9 mouse cellular contexts compared by ENCODE assay signal in the genomic region with DNA sequence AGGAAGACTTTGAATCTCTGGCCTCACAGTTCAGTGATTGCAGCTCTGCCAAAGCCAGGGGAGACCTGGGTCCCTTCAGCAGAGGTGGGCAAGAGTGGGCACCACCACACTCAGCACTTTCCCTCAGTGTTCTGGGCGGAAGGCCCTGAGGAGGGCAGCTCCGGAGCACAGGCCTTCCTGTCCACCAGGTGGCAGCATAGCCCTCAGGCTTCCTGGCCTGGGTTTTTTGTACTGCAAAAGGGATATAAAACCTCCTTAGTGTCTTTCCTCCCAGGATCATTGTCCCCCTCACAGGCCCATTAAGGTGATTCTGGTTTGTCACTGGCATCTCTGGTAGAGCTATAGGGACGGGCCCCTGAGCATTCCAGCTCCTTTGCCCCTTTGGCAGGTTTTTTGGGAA. TPM values are rescaled to one million over a fixed set of nuclear protein-coding genes. Genes with fewer than 3 reads are reported as not detected.
DNase-seq lines count a peak whose midpoint lies in the region; ATAC-seq and TF ChIP-seq lines count a peak whose summit lies in the region.
"Had no signal": no experiment of that assay in that cellular context is flagged by ENCODE, and none has a peak within 500 bp of the region (broad histone marks: within the 10 kb centered on the region; RNA-seq: fewer than 3 reads in every experiment).

No protein-coding gene starts in this region.

- 0 out of 2 replicates have a peak overlapping the region, but pooled peaks have one; percentile 5 for H3K9ac ChIP-seq in forebrain, embryonic 12.5 days
- H3K9ac ChIP-seq in hindbrain, embryonic 15.5 days = no peak overlapping the region
- H3K9ac ChIP-seq in midbrain, postnatal 0 days (replicated peaks; ENCODE audit: low read length, poor library complexity, severe bottlenecking) = no peak overlapping the region; the same call in 1 of the 2 replicates
- H3K9ac ChIP-seq: lung, embryonic 15.5 days had no signal

- 41% methylated on average over 3 of the region's 3 CpGs for WGBS in kidney, adult 2 months
- 52% methylated on average over 3 of the region's 3 CpGs for WGBS in forebrain, embryonic 12.5 days
- 56% methylated on average over 3 of the region's 3 CpGs for WGBS in hindbrain, embryonic 15.5 days
- 56% methylated on average over 3 of the region's 3 CpGs for WGBS in midbrain, postnatal 0 days

- TF ChIP-seq POLR2A in kidney, adult 2 months (IDR thresholded peaks at IDR 0.05; ENCODE audit: low read depth, low read length) = no peak

- intact Hi-C loops in left cerebral cortex, postnatal 4 days (cut with DNase I) = no loop called here

- TF ChIP-seq CTCF in kidney, adult 2 months (conservative IDR thresholded peaks at IDR 0.05; ENCODE audit: insufficient read depth, insufficient read length, low read depth, low read length) = peak; percentile 81
- peak; percentile 87 for TF ChIP-seq CTCF in midbrain, postnatal 0 days (IDR thresholded peaks at IDR 0.05)

- H3K4me3 ChIP-seq in kidney, adult 2 months (ENCODE audit: insufficient read depth, low read depth, low read length) = no peak overlapping the region
- no peak overlapping the region for H3K4me3 ChIP-seq in forebrain, embryonic 12.5 days (replicated peaks)
- H3K4me3 ChIP-seq in hindbrain, embryonic 15.5 days = no peak overlapping the region
- no peak overlapping the region for H3K4me3 ChIP-seq in midbrain, postnatal 0 days (ENCODE audit: low read depth, low read length)
- H3K4me3 ChIP-seq: lung, embryonic 15.5 days had no signal

- DNase-seq in kidney, adult 2 months = peak; percentile 53
- DNase-seq in kidney, adult 11 months = no peak
- peak; percentile 84 for DNase-seq in adrenal gland, postnatal 14 days
- DNase-seq in left cerebral cortex, postnatal 4 days = peak; percentile 80
- DNase-seq in midbrain, postnatal 0 days (ENCODE audit: low spot score) = peak; percentile 82
- DNase-seq in splenic B cell, adult 2 months (ENCODE audit: low read depth, low spot score) = peak; percentile 64

- H3K27me3 ChIP-seq in kidney, adult 2 months (replicated peaks; ENCODE audit: control insufficient read depth, insufficient read depth, low read length) = no peaks in the 10 kb centered on the region
- H3K27me3 ChIP-seq in forebrain, embryonic 12.5 days = no peaks in the 10 kb centered on the region
- no peaks in the 10 kb centered on the region for H3K27me3 ChIP-seq in hindbrain, embryonic 15.5 days
- H3K27me3 ChIP-seq in midbrain, postnatal 0 days (ENCODE audit: insufficient read depth, low read length) = no peaks in the 10 kb centered on the region
- no peaks in the 10 kb centered on the region for H3K27me3 ChIP-seq in splenic B cell, adult 2 months (ENCODE audit: control insufficient read depth, insufficient read depth, low read length, poor library complexity, severe bottlenecking)
- H3K27me3 ChIP-seq: lung, embryonic 15.5 days had no signal

- no peaks in the 10 kb centered on the region for H3K9me3 ChIP-seq in forebrain, embryonic 12.5 days
- no peaks in the 10 kb centered on the region for H3K9me3 ChIP-seq in hindbrain, embryonic 15.5 days
- H3K9me3 ChIP-seq in midbrain, postnatal 0 days (ENCODE audit: low read length) = no peaks in the 10 kb centered on the region
- H3K9me3 ChIP-seq: lung, embryonic 15.5 days had no signal

- peak; percentile 36; the same call in 1 of the 2 replicates for ATAC-seq in forebrain, embryonic 12.5 days (ENCODE audit: low FRiP score)
- ATAC-seq in hindbrain, embryonic 15.5 days (ENCODE audit: low FRiP score, low read depth) = 0 out of 2 replicates have a peak, but pooled peaks have one; percentile 2
- no peak for ATAC-seq in midbrain, postnatal 0 days (ENCODE audit: low FRiP score)

- no peak overlapping the region for H3K27ac ChIP-seq in kidney, adult 2 months (ENCODE audit: insufficient read depth, low read depth, low read length)
- H3K27ac ChIP-seq in forebrain, embryonic 12.5 days = peak overlapping the region; percentile 84; the same call in 1 of the 2 replicates
- H3K27ac ChIP-seq in hindbrain, embryonic 15.5 days (replicated peaks) = peak overlapping the region; percentile 84
- H3K27ac ChIP-seq in midbrain, postnatal 0 days (ENCODE audit: low read depth, low read length) = no peak overlapping the region
- H3K27ac ChIP-seq: lung, embryonic 15.5 days had no signal

- no peak overlapping the region for H3K4me2 ChIP-seq in forebrain, embryonic 12.5 days
- no peak overlapping the region for H3K4me2 ChIP-seq in hindbrain, embryonic 15.5 days
- H3K4me2 ChIP-seq in midbrain, postnatal 0 days (ENCODE audit: low read depth, low read length, poor library complexity, severe bottlenecking) = no peak overlapping the region
- H3K4me2 ChIP-seq: lung, embryonic 15.5 days had no signal

- no peaks in the 10 kb centered on the region for H3K4me1 ChIP-seq in kidney, adult 2 months (ENCODE audit: control insufficient read depth, insufficient read depth, low read length)
- peaks cover 44% of the 10 kb centered on the region for H3K4me1 ChIP-seq in forebrain, embryonic 12.5 days
- H3K4me1 ChIP-seq in hindbrain, embryonic 15.5 days (replicated peaks) = peaks cover 50% of the 10 kb centered on the region
- peaks cover 2% of the 10 kb centered on the region; the same call in 1 of the 2 replicates for H3K4me1 ChIP-seq in midbrain, postnatal 0 days (ENCODE audit: insufficient read depth, low read length)
- H3K4me1 ChIP-seq: lung, embryonic 15.5 days had no signal

- H3K36me3 ChIP-seq in kidney, adult 2 months (ENCODE audit: control insufficient read depth, insufficient read depth, low read length) = no peaks in the 10 kb centered on the region
- H3K36me3 ChIP-seq in forebrain, embryonic 12.5 days (replicated peaks) = peaks cover 73% of the 10 kb centered on the region
- peaks cover 22% of the 10 kb centered on the region for H3K36me3 ChIP-seq in hindbrain, embryonic 15.5 days
- peaks cover 43% of the 10 kb centered on the region for H3K36me3 ChIP-seq in midbrain, postnatal 0 days (ENCODE audit: insufficient read depth, low read length)
- peaks cover 2% of the 10 kb centered on the region for H3K36me3 ChIP-seq in splenic B cell, adult 2 months (ENCODE audit: control insufficient read depth, insufficient read depth, low read length, poor library complexity, severe bottlenecking)

RNA-seq across cellular contexts. Expression of a gene that starts 10.4 kb away (rescaled TPM):
- 18.3 and 18.9 TPM in 2 replicates for polyA plus RNA-seq in kidney, adult 2 months (2012; rRNA removed)
- 20.1 and 20.2 TPM in 2 replicates for total RNA-seq in adrenal gland, postnatal 14 days (2021)
- 53.9 and 56.2 TPM in 2 replicates for polyA plus RNA-seq in forebrain, embryonic 12.5 days (2016; fragmentation: Nextera tagmentation; extraction: Ambion mirVana)
- polyA plus RNA-seq in hindbrain, embryonic 15.5 days (2015; fragmentation: Nextera tagmentation; extraction: Ambion mirVana) = 66.0 and 66.3 TPM in 2 replicates
- 10 to 100 TPM; 27.0 to 28.4 TPM for total RNA-seq in left cerebral cortex, postnatal 4 days (2021)
- total RNA-seq in midbrain, postnatal 0 days (2014; rRNA removed) = 31.9 and 32.0 TPM in 2 replicates
- polyA plus RNA-seq in midbrain, postnatal 0 days (2015; fragmentation: Nextera tagmentation; extraction: Ambion mirVana) = 60.3 and 67.1 TPM in 2 replicates

RNA-seq across cellular contexts. Expression of a gene that starts 17.8 kb away (rescaled TPM):
- 22.0 and 24.7 TPM in 2 replicates for polyA plus RNA-seq in kidney, adult 2 months (2012; rRNA removed)
- 15.3 and 18.7 TPM in 2 replicates for total RNA-seq in adrenal gland, postnatal 14 days (2021)
- polyA plus RNA-seq in forebrain, embryonic 12.5 days (2016; fragmentation: Nextera tagmentation; extraction: Ambion mirVana) = 16.2 and 16.4 TPM in 2 replicates
- polyA plus RNA-seq in hindbrain, embryonic 15.5 days (2015; fragmentation: Nextera tagmentation; extraction: Ambion mirVana) = 13.8 TPM in 2 replicates
- total RNA-seq in left cerebral cortex, postnatal 4 days (2021) = 10 to 100 TPM; 21.9 to 25.4 TPM
- total RNA-seq in midbrain, postnatal 0 days (2014; rRNA removed) = 17.6 and 25.3 TPM in 2 replicates
- 12.9 and 13.6 TPM in 2 replicates for polyA plus RNA-seq in midbrain, postnatal 0 days (2015; fragmentation: Nextera tagmentation; extraction: Ambion mirVana)

RNA-seq across cellular contexts. Expression of a gene that starts 19.6 kb away (rescaled TPM):
- polyA plus RNA-seq in kidney, adult 2 months (2012; rRNA removed) = 450 and 657 TPM in 2 replicates
- 308 TPM in 2 replicates for total RNA-seq in adrenal gland, postnatal 14 days (2021)
- polyA plus RNA-seq in forebrain, embryonic 12.5 days (2016; fragmentation: Nextera tagmentation; extraction: Ambion mirVana) = 499 and 516 TPM in 2 replicates
- 441 and 476 TPM in 2 replicates for polyA plus RNA-seq in hindbrain, embryonic 15.5 days (2015; fragmentation: Nextera tagmentation; extraction: Ambion mirVana)
- 100 to 1,000 TPM; 298 to 308 TPM for total RNA-seq in left cerebral cortex, postnatal 4 days (2021)
- total RNA-seq in midbrain, postnatal 0 days (2014; rRNA removed) = 213 and 253 TPM in 2 replicates
- 498 and 531 TPM in 2 replicates for polyA plus RNA-seq in midbrain, postnatal 0 days (2015; fragmentation: Nextera tagmentation; extraction: Ambion mirVana)

Comparison
In these comparisons a context has a peak if more than half of its experiments do, and no peak if none do; other contexts are left out.
1. H3K27ac ChIP-seq: peak in forebrain, embryonic 12.5 days (single experiment) and hindbrain, embryonic 15.5 days (single experiment); none in kidney, adult 2 months (single experiment) and midbrain, postnatal 0 days (single experiment).